Mouse (Mus musculus) liver, postnatal 0 days (tissue): ENCODE measurements around the gene Snx21. TPM values are rescaled to one million over a fixed set of nuclear protein-coding genes. Genes with fewer than 3 reads are reported as not detected.

Experiments used
- ATAC-seq: fragments of 200-750 bp; cut with Nextera tagmentation; 2 replicates; pipeline ENCODE4 v1.8.0; 2017; ENCODE audit warnings: mild to moderate bottlenecking, moderate library complexity
- DNase-seq: peaks from one replicate; pipeline ENCODE4 v3.0.0-alpha.2; 2016
- H3K27ac ChIP-seq: fragments of 300-500 bp; sonication (generic); 2 replicates; pipeline ENCODE4 v1.5.1; 2014; ENCODE audit warnings: antibody characterized with exemption, moderate library complexity, mild to moderate bottlenecking, low read depth
- H3K27me3 ChIP-seq: fragments of 300-500 bp; sonication (generic); 2 replicates; pipeline ENCODE4 v1.6.1; 2014; ENCODE audit warnings: low read length, control low read depth, mixed read lengths; ENCODE audit not compliant: insufficient read depth
- H3K36me3 ChIP-seq: fragments of 300-500 bp; sonication (generic); replicated peaks from 2 replicates; pipeline ENCODE4 v1.6.1; 2014; ENCODE audit warnings: mild to moderate bottlenecking, control low read depth, low read length, moderate library complexity, mixed read lengths; ENCODE audit not compliant: insufficient read depth
- H3K4me1 ChIP-seq: fragments of 300-500 bp; sonication (generic); 2 replicates; pipeline ENCODE4 v1.6.1; 2014; ENCODE audit warnings: antibody characterized with exemption, mild to moderate bottlenecking, control low read depth; ENCODE audit not compliant: insufficient read depth
- H3K4me2 ChIP-seq: fragments of 300-500 bp; sonication (generic); 2 replicates; pipeline ENCODE4 v1.6.1; 2014; ENCODE audit warnings: low read depth, mild to moderate bottlenecking, low read length, moderate library complexity, mixed read lengths
- H3K4me3 ChIP-seq: fragments of 300-500 bp; sonication (generic); 2 replicates; pipeline ENCODE4 v1.5.1; 2014; ENCODE audit warnings: low read depth, low read length
- H3K9ac ChIP-seq: fragments of 300-500 bp; sonication (generic); replicated peaks from 2 replicates; pipeline ENCODE4 v1.6.1; 2014; ENCODE audit warnings: mild to moderate bottlenecking, moderate library complexity
- H3K9me3 ChIP-seq: fragments of 300-500 bp; sonication (generic); 2 replicates; pipeline ENCODE4 v1.6.1; 2016; ENCODE audit warnings: mild to moderate bottlenecking, control low read depth, low read length, mixed read lengths
- CTCF ChIP-seq: sonication (generic); IDR thresholded peaks from 2 replicates; pipeline ENCODE4 v1.5.1; 2016; ENCODE audit warnings: antibody characterized with exemption, low read depth
- EP300 ChIP-seq: IDR thresholded peaks from 2 replicates; pipeline ENCODE4 v1.6.1; 2016; ENCODE audit warnings: antibody characterized with exemption, low read depth, mild to moderate bottlenecking
- WGBS: fragments of 180-500 bp; shearing (Covaris S2); extraction: QIAGEN DNeasy Blood & Tissue Kit; methylation state at CpG from one replicate; pipeline ENCODE4 v1.1.7; 2014; ENCODE audit not compliant: insufficient replicate concordance; 5-methylcytosine and 5-hydroxymethylcytosine counted together
- polyA plus RNA-seq: library from polyadenylated mRNA; unstranded; fragments of >200 nt; fragmentation: Nextera tagmentation; extraction: Ambion mirVana; gene quantifications from 2 replicates; pipeline ENCODE4 v1.2.1, GENCODE M21; 2015

Snx21 gene
- polyA plus RNA-seq, 1 experiment from 2014 or later: 6.1 TPM

- Histone ChIP-seq H3K27ac (no peak overlapping the region), H3K4me3 (peak overlapping the region; percentile 75; the same call in 1 of the 2 replicates), H3K9me3 (no peaks in the 10 kb centered on the region), H3K27me3 (no peaks in the 10 kb centered on the region), H3K4me1 (peaks cover 12% of the 10 kb centered on the region), H3K4me2 (peak overlapping the region; percentile 91), H3K9ac (no peak overlapping the region), H3K36me3 (peaks cover 29% of the 10 kb centered on the region; the same call in 1 of the 2 replicates)
- TF ChIP-seq EP300 (no peak), CTCF (no peak)
- 92% methylated on average over 4 of the region's 4 CpGs for WGBS
- no peak for ATAC-seq
- no peak for DNase-seq
Measured at GRCm38 (mm10) chr2:164823969-164824368, 38.3 kb downstream of the Snx21 start.

GRCm38 (mm10) chr2:164825521-164825920 lies 39.9 kb downstream of the Snx21 start:
- H3K27me3 ChIP-seq: no peaks in the 10 kb centered on the region
- peaks cover 12% of the 10 kb centered on the region for H3K4me1 ChIP-seq
- no peak overlapping the region for H3K27ac ChIP-seq
- TF ChIP-seq CTCF (no peak), EP300 (no peak)
- peak; percentile 13 for DNase-seq
- no peaks in the 10 kb centered on the region for H3K9me3 ChIP-seq
- peaks cover 28% of the 10 kb centered on the region; the same call in 1 of the 2 replicates for H3K36me3 ChIP-seq
- no peak overlapping the region for H3K4me3 ChIP-seq
- WGBS: 92% methylated on average over 17 of the region's 17 CpGs
- no peak overlapping the region for H3K9ac ChIP-seq
- no peak overlapping the region for H3K4me2 ChIP-seq
- no peak for ATAC-seq

- H3K9me3 ChIP-seq: no peaks in the 10 kb centered on the region
- ATAC-seq (no peak), DNase-seq (no peak)
- 80% methylated on average over 16 of the region's 16 CpGs for WGBS
- no peaks in the 10 kb centered on the region for H3K27me3 ChIP-seq
- H3K9ac ChIP-seq: no peak overlapping the region
- H3K4me2 ChIP-seq: no peak overlapping the region
- peaks cover 8% of the 10 kb centered on the region for H3K4me1 ChIP-seq
- no peak overlapping the region for H3K27ac ChIP-seq
- H3K36me3 ChIP-seq: peaks cover 18% of the 10 kb centered on the region; the same call in 1 of the 2 replicates
- TF ChIP-seq EP300: no peak
- TF ChIP-seq CTCF: no peak
- H3K4me3 ChIP-seq: no peak overlapping the region
Measured at GRCm38 (mm10) chr2:164827146-164827850, 41.7 kb downstream of the Snx21 start.

- Histone ChIP-seq H3K9ac (no peak within 1 kb of the TSS), H3K9me3 (no peaks in the 10 kb centered on the region), H3K27me3 (no peaks in the 10 kb centered on the region), H3K36me3 (peaks cover 18% of the 10 kb centered on the region; the same call in 1 of the 2 replicates), H3K4me3 (no peak within 1 kb of the TSS), H3K4me1 (peaks cover 12% of the 10 kb centered on the region), H3K27ac (no peak within 1 kb of the TSS), H3K4me2 (no peak within 1 kb of the TSS)
- TF ChIP-seq EP300 (no peak), CTCF (no peak)
- DNase-seq: no peak
- no peak for ATAC-seq
- 84% methylated on average over 6 of the region's 6 CpGs for WGBS
Measured at GRCm38 (mm10) chr2:164828437-164828836, 42.8 kb downstream of the Snx21 start, which contains the start of gene Spata25. Gene Spata25 (minus strand): TSS chr2:164828537.

GRCm38 (mm10) chr2:164829090-164829489 lies 43.5 kb downstream of the Snx21 start:
- Histone ChIP-seq H3K9ac (no peak overlapping the region), H3K4me3 (no peak overlapping the region), H3K9me3 (no peaks in the 10 kb centered on the region), H3K27ac (no peak overlapping the region), H3K4me1 (peaks cover 9% of the 10 kb centered on the region), H3K4me2 (no peak overlapping the region), H3K27me3 (no peaks in the 10 kb centered on the region), H3K36me3 (peaks cover 18% of the 10 kb centered on the region; the same call in 1 of the 2 replicates)
- no peak for DNase-seq
- 74% methylated on average over 1 of the region's 1 CpGs for WGBS
- no peak for ATAC-seq
- TF ChIP-seq CTCF (no peak), EP300 (no peak)

GRCm38 (mm10) chr2:164831029-164831428 lies 45.4 kb downstream of the Snx21 start:
- peaks cover 16% of the 10 kb centered on the region for H3K4me1 ChIP-seq
- TF ChIP-seq EP300: no peak
- TF ChIP-seq CTCF: no peak
- no peak overlapping the region for H3K4me2 ChIP-seq
- no peak for DNase-seq
- peak; percentile 28; the same call in 1 of the 2 replicates for ATAC-seq
- 71% methylated on average over 10 of the region's 10 CpGs for WGBS
- peaks cover 8% of the 10 kb centered on the region; the same call in 1 of the 2 replicates for H3K36me3 ChIP-seq
- H3K4me3 ChIP-seq: no peak overlapping the region
- no peaks in the 10 kb centered on the region for H3K27me3 ChIP-seq
- no peaks in the 10 kb centered on the region for H3K9me3 ChIP-seq
- H3K9ac ChIP-seq: no peak overlapping the region
- no peak overlapping the region for H3K27ac ChIP-seq
